Mouse (Mus musculus): ENCODE data around the gene Tut4.

The Tut4 gene

GRCm38 (mm10) chr4:108459231-108460155 lies at the start of gene Tut4:
TSS of gene Tut4 (plus strand) at chr4:108459426.
- ChIA-PET POLR2A (interaction anchor here in 3 of 4 experiments (0.6 to 4.9 kb wide), 90 partner anchors 8 to 1604 kb away, joined by 3 to 26 read pairs (median 4); partner anchors contain the start of genes Coa7 (in 3 of the 3), Gpx7 (in 3 of the 3), Cc2d1b (in 2 of the 3) and Orc1 (in 2 of the 3)), CTCF (interaction anchor here (0.5 to 1.1 kb wide), 9 partner anchors 91 to 1622 kb away, joined by 3 to 16 read pairs (median 3); no protein-coding TSS in a partner anchor)

DNA sequence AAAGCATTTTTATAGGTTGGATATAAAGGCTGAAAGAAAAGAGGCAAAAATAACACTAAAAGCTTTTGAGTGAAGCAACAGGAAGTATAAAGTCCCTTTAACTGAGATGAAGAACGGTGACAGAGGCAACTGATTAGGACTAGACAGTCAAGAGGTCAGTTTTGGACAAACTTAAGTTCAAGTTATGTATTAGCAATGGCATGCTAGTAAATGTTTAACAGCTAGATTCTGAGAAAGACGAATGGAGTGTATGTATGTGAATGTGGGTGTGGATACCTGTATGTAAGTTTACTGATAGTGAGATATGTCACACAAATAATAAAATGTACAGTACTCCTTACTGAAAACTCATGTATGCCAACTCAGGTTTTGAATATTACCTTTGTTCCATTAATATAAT lies 34.6 kb upstream of the Tut4 start:
- CTCF ChIA-PET = interaction anchor here in 1 of 4 experiments (0.6 kb wide), 1 partner anchor 55 kb away, joined by 3 read pairs; no protein-coding TSS in a partner anchor
- POLR2A ChIA-PET = interaction anchor here in 2 of 4 experiments (0.6 to 3.0 kb wide), 6 partner anchors 10 to 60 kb away, joined by 3 to 10 read pairs (median 4); partner anchors contain the start of genes Gpx7 (in 1 of the 2) and Tut4 (in 1 of the 2)

GRCm38 (mm10) chr4:108427719-108428340 lies 31.4 kb upstream of the Tut4 start:
- CTCF ChIA-PET = interaction anchor here in 1 of 4 experiments (0.5 kb wide), 1 partner anchor 52 kb away, joined by 6 read pairs; no protein-coding TSS in a partner anchor
- POLR2A ChIA-PET = interaction anchor here in 2 of 4 experiments (0.5 to 1.6 kb wide), 10 partner anchors 12 to 109 kb away, joined by 3 to 7 read pairs (median 4); partner anchors contain the start of genes Tut4 (in 2 of the 2) and Gpx7 (in 1 of the 2)

DNA sequence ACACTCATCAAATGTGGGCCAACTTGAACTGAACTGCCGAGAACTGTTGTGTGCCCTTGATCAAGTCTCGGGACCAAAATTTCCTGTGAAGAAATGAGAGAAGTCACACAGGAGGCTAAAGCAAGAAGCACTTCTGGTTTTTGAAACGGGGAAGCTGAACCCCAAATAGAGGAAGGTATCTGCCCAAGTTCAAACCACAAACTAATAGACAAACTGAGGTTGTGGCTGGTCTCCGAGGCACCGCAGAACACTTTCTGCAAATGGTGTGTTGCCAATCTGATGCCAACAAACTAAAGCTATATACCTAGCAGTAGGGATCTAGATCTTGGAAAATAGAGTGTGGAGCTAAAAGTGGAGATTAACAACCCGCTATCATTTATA lies 30.9 kb upstream of the Tut4 start:
- POLR2A ChIA-PET = interaction anchor here in 2 of 4 experiments (0.5 to 1.6 kb wide), 8 partner anchors 12 to 110 kb away, joined by 3 to 7 read pairs (median 4); partner anchors contain the start of genes Tut4 (in 2 of the 2) and Gpx7 (in 1 of the 2)
- CTCF ChIA-PET = no interaction called here

- POLR2A ChIA-PET = interaction anchor here in 2 of 4 experiments (0.6 to 1.4 kb wide), 5 partner anchors 28 to 625 kb away, joined by 3 to 5 read pairs (median 4); partner anchors contain the start of gene Tut4 (in 1 of the 2)
- CTCF ChIA-PET = no interaction called here
Measured at GRCm38 (mm10) chr4:108430656-108431560, 28.3 kb upstream of the Tut4 start.

DNA sequence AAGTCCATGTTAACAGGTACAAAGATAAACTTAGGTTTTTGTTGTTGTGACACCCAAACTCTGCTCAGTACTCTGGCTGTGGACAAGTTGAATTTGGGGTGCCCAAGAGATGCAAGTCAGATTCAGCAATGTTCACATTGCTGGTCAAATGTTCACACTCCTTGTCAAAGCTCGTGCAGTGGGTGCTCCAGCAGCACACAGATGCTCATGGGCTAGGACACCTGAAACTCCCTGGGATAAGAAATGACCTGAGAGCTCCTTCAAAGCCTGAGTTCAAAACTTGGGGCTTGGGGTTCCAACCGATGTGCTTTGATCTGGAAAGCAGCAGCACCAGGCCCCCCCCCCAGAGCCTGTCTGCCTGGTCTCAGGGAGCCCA lies 27.7 kb upstream of the Tut4 start:
- ChIA-PET POLR2A (interaction anchor here in 3 of 4 experiments (0.5 to 1.4 kb wide), 5 partner anchors 27 to 1265 kb away, joined by 3 to 5 read pairs (median 3); partner anchors contain the start of gene Tut4 (in 1 of the 3)), CTCF (interaction anchor here in 1 of 4 experiments (0.7 kb wide), 1 partner anchor 78 kb away, joined by 6 read pairs; no protein-coding TSS in a partner anchor)

DNA sequence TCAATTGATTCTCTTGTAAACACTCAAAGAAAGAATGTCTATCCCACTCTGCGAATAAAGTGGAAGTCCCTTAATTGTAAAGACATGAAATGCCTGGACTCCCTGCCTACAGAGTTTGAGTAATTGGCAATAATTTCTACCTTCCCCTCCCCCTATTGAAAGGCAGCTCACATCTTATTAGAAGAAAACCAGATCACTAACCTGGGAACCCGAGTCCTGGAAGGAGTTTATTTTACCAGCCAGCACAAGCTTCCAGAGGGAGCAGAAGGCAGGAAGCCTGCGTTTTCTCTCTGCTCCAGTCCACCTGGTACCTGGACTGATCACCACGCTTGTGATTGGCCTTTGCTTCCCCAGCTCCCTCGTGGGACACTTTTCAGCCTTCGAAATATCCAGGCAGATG lies 25.9 kb upstream of the Tut4 start:
- ChIA-PET POLR2A (interaction anchor here in 1 of 4 experiments (1.4 kb wide), 1 partner anchor 29 kb away, joined by 3 read pairs; no protein-coding TSS in a partner anchor), CTCF (no interaction called here)

GRCm38 (mm10) chr4:108434221-108434620 lies 25.0 kb upstream of the Tut4 start:
- ChIA-PET CTCF (no interaction called here), POLR2A (interaction anchor here in 1 of 4 experiments (1.1 kb wide), 1 partner anchor 9 kb away, joined by 3 read pairs; no protein-coding TSS in a partner anchor)

GRCm38 (mm10) chr4:108434781-108435180 lies 24.4 kb upstream of the Tut4 start:
- ChIA-PET POLR2A (interaction anchor here in 1 of 4 experiments (1.1 kb wide), 1 partner anchor 9 kb away, joined by 3 read pairs; no protein-coding TSS in a partner anchor), CTCF (no interaction called here)

GRCm38 (mm10) chr4:108435646-108436045 lies 23.6 kb upstream of the Tut4 start:
- CTCF ChIA-PET = interaction anchor here in 1 of 4 experiments (0.5 kb wide), 1 partner anchor 166 kb away, joined by 6 read pairs; no protein-coding TSS in a partner anchor
- POLR2A ChIA-PET = interaction anchor here in 1 of 4 experiments (0.6 kb wide), 1 partner anchor 145 kb away, joined by 3 read pairs; no protein-coding TSS in a partner anchor

DNA sequence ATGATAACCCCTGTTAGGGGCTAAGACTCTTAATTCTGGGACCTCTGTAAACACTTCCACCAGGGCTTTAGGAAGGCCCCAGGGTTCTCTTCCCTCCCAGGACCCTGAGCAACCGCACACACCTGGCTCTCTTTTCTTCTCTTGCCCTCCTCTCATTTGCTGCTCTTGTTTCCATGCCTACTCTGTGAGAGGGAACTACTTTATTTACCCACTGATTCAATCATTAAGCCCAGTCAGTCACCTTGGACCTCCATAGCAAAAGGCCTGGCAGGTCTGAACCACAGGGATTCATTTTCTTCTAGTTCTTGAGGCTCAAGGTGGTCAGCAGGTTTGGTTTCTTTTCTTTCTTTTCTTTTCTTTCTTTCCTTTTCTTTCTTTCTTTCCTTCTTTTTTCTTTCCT lies 23.0 kb upstream of the Tut4 start:
- ChIA-PET CTCF (no interaction called here), POLR2A (interaction anchor here in 1 of 4 experiments (0.6 kb wide), 1 partner anchor 145 kb away, joined by 3 read pairs; no protein-coding TSS in a partner anchor)

- CTCF ChIA-PET = interaction anchor here in 1 of 4 experiments (0.6 kb wide), 1 partner anchor 10 kb away, joined by 12 read pairs; no protein-coding TSS in a partner anchor
- POLR2A ChIA-PET = interaction anchor here in 1 of 4 experiments (1.0 kb wide), 1 partner anchor 15 kb away, joined by 4 read pairs; no protein-coding TSS in a partner anchor
Measured at GRCm38 (mm10) chr4:108438082-108438840, 21.0 kb upstream of the Tut4 start.

- CTCF ChIA-PET = interaction anchor here in 3 of 4 experiments (0.6 to 0.7 kb wide), 4 partner anchors 10 to 1099 kb away, joined by 3 to 13 read pairs (median 8); no protein-coding TSS in a partner anchor
- POLR2A ChIA-PET = interaction anchor here in 1 of 4 experiments (0.6 kb wide), 1 partner anchor 33 kb away, joined by 6 read pairs; no protein-coding TSS in a partner anchor
Measured at GRCm38 (mm10) chr4:108448091-108448490, 11.1 kb upstream of the Tut4 start.

DNA sequence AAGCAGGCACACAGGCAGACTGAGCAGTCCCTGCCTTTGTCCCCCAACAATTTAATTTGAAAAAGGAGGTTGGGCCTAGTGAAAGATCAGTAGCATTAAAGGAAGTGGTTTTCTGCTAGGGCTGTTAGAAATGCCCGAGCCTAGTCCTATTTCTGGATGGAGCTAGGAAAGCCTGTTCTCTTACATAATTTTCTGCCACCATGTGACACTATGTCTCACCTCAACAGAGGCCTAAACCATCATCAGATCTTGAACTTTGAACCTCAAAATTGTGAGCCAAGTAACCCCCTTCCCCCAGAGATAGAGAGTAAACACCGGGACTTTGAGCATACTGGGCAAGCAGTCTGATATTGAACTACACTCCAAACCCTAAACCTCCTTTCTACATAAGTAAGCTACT lies 3.2 kb upstream of the Tut4 start:
- POLR2A ChIA-PET = interaction anchor here in 2 of 4 experiments (0.5 to 1.4 kb wide), 2 partner anchors 10 to 154 kb away, joined by 5 to 6 read pairs; no protein-coding TSS in a partner anchor
- CTCF ChIA-PET = no interaction called here

DNA sequence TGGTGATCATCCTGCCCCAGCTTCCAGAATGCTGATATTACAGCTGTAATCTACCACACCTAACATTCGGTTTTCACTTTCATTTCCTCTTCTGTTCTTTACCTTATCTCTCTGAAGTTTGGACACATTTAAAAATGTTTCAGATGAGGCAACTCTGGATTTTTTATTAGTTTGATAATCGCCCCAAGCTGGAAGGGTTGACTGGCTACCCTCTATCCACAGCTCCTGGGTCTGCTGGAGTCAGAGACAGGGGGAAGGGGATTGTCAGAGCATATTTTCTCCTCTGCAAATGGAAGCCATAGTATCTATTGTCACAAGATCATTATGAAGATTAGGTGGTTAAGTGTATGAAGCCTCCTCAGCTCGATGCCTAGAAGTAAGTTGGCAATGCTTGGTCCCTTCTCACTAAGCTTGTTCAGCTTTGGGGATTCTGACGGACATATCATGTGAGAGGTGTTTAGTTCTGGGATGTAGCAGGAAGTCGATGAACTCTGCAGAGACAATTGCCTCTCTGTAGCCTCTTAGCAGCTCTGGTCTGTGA lies 955 bp upstream of the Tut4 start:
- ChIA-PET POLR2A (interaction anchor here in 3 of 4 experiments (0.6 to 4.9 kb wide), 40 partner anchors 9 to 1929 kb away, joined by 3 to 26 read pairs (median 4); partner anchors contain the start of genes Gpx7 (in 3 of the 3), Cc2d1b (in 2 of the 3), Coa7 (in 2 of the 3) and Shisal2a (in 2 of the 3)), CTCF (interaction anchor here in 1 of 4 experiments (0.6 kb wide), 1 partner anchor 119 kb away, joined by 3 read pairs; no protein-coding TSS in a partner anchor)

All from embryonic stem cell, embryonic (primary cell).